Mouse (Mus musculus) hindbrain, embryonic 15.5 days (tissue): ENCODE data around the gene Rbm11. TPM values are rescaled to one million over a fixed set of nuclear protein-coding genes. Genes with fewer than 3 reads are reported as not detected.

Source experiments
- polyA plus RNA-seq: library from polyadenylated mRNA; unstranded; fragments of >200 nt; fragmentation: Nextera tagmentation; extraction: Ambion mirVana; gene quantifications from 2 replicates; pipeline ENCODE4 v1.2.1, GENCODE M21; 2015

Gene Rbm11
- polyA plus RNA-seq, 1 experiment from 2014 or later, result 3.2 TPM

Other genes with a start within 250 kb of the Rbm11 start
- gene Lipi, start 6.8 kb upstream of the Rbm11 start, polyA plus RNA-seq, result not detected in 2 replicates
- 39.5 and 40.2 TPM in 2 replicates for gene Hspa13, start 174.3 kb downstream of the Rbm11 start, polyA plus RNA-seq